Mouse (Mus musculus): ENCODE measurements at regions not wholly inside any gene's neighbourhood (a gene's known extent, or its start where the extent isn't known, plus 50 kb on each side); places are given as distances from the start of the nearest gene placed in this dataset.

GRCm38 (mm10) chr1:90369287-90369686, 165.5 kb downstream of the Ackr3 start:
- TF ChIP-seq MAX (IDR thresholded peaks at IDR 0.05) = no peak
- no peak for TF ChIP-seq MYOD1 (IDR thresholded peaks at IDR 0.05; ENCODE audit: control insufficient read depth, insufficient read length, low read depth)
- no peak for TF ChIP-seq FOSL1 (IDR thresholded peaks at IDR 0.05; ENCODE audit: insufficient read depth, low read length, poor library complexity, severe bottlenecking)
- no peak for TF ChIP-seq CTCF (IDR thresholded peaks at IDR 0.05; ENCODE audit: control insufficient read depth, insufficient read depth, insufficient read length)
- no peak for TF ChIP-seq MYOG (IDR thresholded peaks at IDR 0.05; ENCODE audit: control insufficient read depth, extremely low read depth, insufficient read length)
- no peaks in the 10 kb centered on the region for H3K27me3 ChIP-seq (ENCODE audit: control insufficient read depth, insufficient read depth, insufficient read length)
- no peak overlapping the region for H3K4me3 ChIP-seq (ENCODE audit: insufficient read depth, poor library complexity, severe bottlenecking)
- no peaks in the 10 kb centered on the region for H3K79me2 ChIP-seq (ENCODE audit: control insufficient read depth, insufficient read depth)
- no peak overlapping the region for H3ac ChIP-seq (ENCODE audit: control insufficient read depth, insufficient read length, low read depth)
- no peaks in the 10 kb centered on the region for H3K36me3 ChIP-seq (ENCODE audit: control insufficient read depth, insufficient read depth)
- H3K79me3 ChIP-seq (ENCODE audit: low read depth) = no peaks in the 10 kb centered on the region

- Histone ChIP-seq H3K36me3 (ENCODE audit: control insufficient read depth, insufficient read depth) (no peaks in the 10 kb centered on the region), H3K4me3 (ENCODE audit: insufficient read depth, poor library complexity, severe bottlenecking) (no peak overlapping the region), H3ac (ENCODE audit: control insufficient read depth, insufficient read length, low read depth) (no peak overlapping the region), H3K79me3 (ENCODE audit: low read depth) (no peaks in the 10 kb centered on the region), H3K27me3 (ENCODE audit: control insufficient read depth, insufficient read depth, insufficient read length) (no peaks in the 10 kb centered on the region), H3K79me2 (ENCODE audit: control insufficient read depth, insufficient read depth) (no peaks in the 10 kb centered on the region)
- no peak for TF ChIP-seq MYOG (IDR thresholded peaks at IDR 0.05; ENCODE audit: control insufficient read depth, extremely low read depth, insufficient read length)
- no peak for TF ChIP-seq FOSL1 (IDR thresholded peaks at IDR 0.05; ENCODE audit: insufficient read depth, low read length, poor library complexity, severe bottlenecking)
- no peak for TF ChIP-seq USF1 (IDR thresholded peaks at IDR 0.05; ENCODE audit: low read depth)
- no peak for TF ChIP-seq MYOD1 (IDR thresholded peaks at IDR 0.05; ENCODE audit: control insufficient read depth, insufficient read length, low read depth)
- TF ChIP-seq CTCF (IDR thresholded peaks at IDR 0.05; ENCODE audit: control insufficient read depth, insufficient read depth, insufficient read length) = no peak
- no peak for TF ChIP-seq CEBPB (IDR thresholded peaks at IDR 0.05; ENCODE audit: low read depth)
- TF ChIP-seq MAX (IDR thresholded peaks at IDR 0.05) = no peak
These were observed 167.0 kb downstream of the Ackr3 start for GRCm38 (mm10) chr1:90370766-90371165.

GRCm38 (mm10) chr1:90373001-90373400, 169.2 kb downstream of the Ackr3 start:
- Histone ChIP-seq H3K79me3 (ENCODE audit: low read depth) (no peaks in the 10 kb centered on the region), H3ac (ENCODE audit: control insufficient read depth, insufficient read length, low read depth) (no peak overlapping the region), H3K79me2 (ENCODE audit: control insufficient read depth, insufficient read depth) (no peaks in the 10 kb centered on the region), H3K36me3 (ENCODE audit: control insufficient read depth, insufficient read depth) (no peaks in the 10 kb centered on the region), H3K4me3 (ENCODE audit: insufficient read depth, poor library complexity, severe bottlenecking) (no peak overlapping the region), H3K27me3 (ENCODE audit: control insufficient read depth, insufficient read depth, insufficient read length) (no peaks in the 10 kb centered on the region)
- TF ChIP-seq MYOG (IDR thresholded peaks at IDR 0.05; ENCODE audit: control insufficient read depth, extremely low read depth, insufficient read length) (no peak), FOSL1 (IDR thresholded peaks at IDR 0.05; ENCODE audit: insufficient read depth, low read length, poor library complexity, severe bottlenecking) (no peak), CTCF (IDR thresholded peaks at IDR 0.05; ENCODE audit: control insufficient read depth, insufficient read depth, insufficient read length) (no peak), CEBPB (IDR thresholded peaks at IDR 0.05; ENCODE audit: low read depth) (no peak), USF1 (IDR thresholded peaks at IDR 0.05; ENCODE audit: low read depth) (no peak), MYOD1 (IDR thresholded peaks at IDR 0.05; ENCODE audit: control insufficient read depth, insufficient read length, low read depth) (no peak), MAX (IDR thresholded peaks at IDR 0.05) (no peak)

GRCm38 (mm10) chr1:90374517-90374916, 170.7 kb downstream of the Ackr3 start:
- H3K27me3 ChIP-seq (ENCODE audit: control insufficient read depth, insufficient read depth, insufficient read length) = no peaks in the 10 kb centered on the region
- H3K36me3 ChIP-seq (ENCODE audit: control insufficient read depth, insufficient read depth) = no peaks in the 10 kb centered on the region
- no peaks in the 10 kb centered on the region for H3K79me2 ChIP-seq (ENCODE audit: control insufficient read depth, insufficient read depth)
- no peak overlapping the region for H3ac ChIP-seq (ENCODE audit: control insufficient read depth, insufficient read length, low read depth)
- no peaks in the 10 kb centered on the region for H3K79me3 ChIP-seq (ENCODE audit: low read depth)
- no peak overlapping the region for H3K4me3 ChIP-seq (ENCODE audit: insufficient read depth, poor library complexity, severe bottlenecking)
- TF ChIP-seq MAX (IDR thresholded peaks at IDR 0.05) (no peak), CEBPB (IDR thresholded peaks at IDR 0.05; ENCODE audit: low read depth) (no peak), MYOG (IDR thresholded peaks at IDR 0.05; ENCODE audit: control insufficient read depth, extremely low read depth, insufficient read length) (no peak), CTCF (IDR thresholded peaks at IDR 0.05; ENCODE audit: control insufficient read depth, insufficient read depth, insufficient read length) (no peak), USF1 (IDR thresholded peaks at IDR 0.05; ENCODE audit: low read depth) (no peak), FOSL1 (IDR thresholded peaks at IDR 0.05; ENCODE audit: insufficient read depth, low read length, poor library complexity, severe bottlenecking) (no peak), MYOD1 (IDR thresholded peaks at IDR 0.05; ENCODE audit: control insufficient read depth, insufficient read length, low read depth) (no peak)

GRCm38 (mm10) chr1:90380034-90380705, 176.4 kb downstream of the Ackr3 start:
- Histone ChIP-seq H3K36me3 (ENCODE audit: control insufficient read depth, insufficient read depth) (no peaks in the 10 kb centered on the region), H3K79me3 (ENCODE audit: low read depth) (no peaks in the 10 kb centered on the region), H3K27me3 (ENCODE audit: control insufficient read depth, insufficient read depth, insufficient read length) (no peaks in the 10 kb centered on the region), H3K4me3 (ENCODE audit: insufficient read depth, poor library complexity, severe bottlenecking) (no peak overlapping the region), H3K79me2 (ENCODE audit: control insufficient read depth, insufficient read depth) (no peaks in the 10 kb centered on the region), H3ac (ENCODE audit: control insufficient read depth, insufficient read length, low read depth) (no peak overlapping the region)
- TF ChIP-seq USF1 (IDR thresholded peaks at IDR 0.05; ENCODE audit: low read depth) = no peak

GRCm38 (mm10) chr1:90382941-90383470, 179.2 kb downstream of the Ackr3 start:
- no peak for TF ChIP-seq MYOG (IDR thresholded peaks at IDR 0.05; ENCODE audit: control insufficient read depth, extremely low read depth, insufficient read length)
- no peak for TF ChIP-seq USF1 (IDR thresholded peaks at IDR 0.05; ENCODE audit: low read depth)
- no peak for TF ChIP-seq CEBPB (IDR thresholded peaks at IDR 0.05; ENCODE audit: low read depth)
- Histone ChIP-seq H3K27me3 (ENCODE audit: control insufficient read depth, insufficient read depth, insufficient read length) (no peaks in the 10 kb centered on the region), H3K79me2 (ENCODE audit: control insufficient read depth, insufficient read depth) (no peaks in the 10 kb centered on the region), H3K79me3 (ENCODE audit: low read depth) (no peaks in the 10 kb centered on the region), H3K4me3 (ENCODE audit: insufficient read depth, poor library complexity, severe bottlenecking) (no peak overlapping the region), H3K36me3 (ENCODE audit: control insufficient read depth, insufficient read depth) (no peaks in the 10 kb centered on the region), H3ac (ENCODE audit: control insufficient read depth, insufficient read length, low read depth) (no peak overlapping the region)
